Mouse (Mus musculus) mature B cell (primary cell): ENCODE data around the gene Nrg4.
"Not testable (repeated sequence)": the region's sequence is repeated elsewhere in the genome, so short reads cannot be mapped to it uniquely, and the experiment has no call there.

Source experiments
- in situ Hi-C: fragments of 300-500 bp; cut with MboI; formaldehyde crosslinking; loops from 2 replicates; pipeline ENCODE4 v1.14.3; 2019

The Nrg4 gene

DNA sequence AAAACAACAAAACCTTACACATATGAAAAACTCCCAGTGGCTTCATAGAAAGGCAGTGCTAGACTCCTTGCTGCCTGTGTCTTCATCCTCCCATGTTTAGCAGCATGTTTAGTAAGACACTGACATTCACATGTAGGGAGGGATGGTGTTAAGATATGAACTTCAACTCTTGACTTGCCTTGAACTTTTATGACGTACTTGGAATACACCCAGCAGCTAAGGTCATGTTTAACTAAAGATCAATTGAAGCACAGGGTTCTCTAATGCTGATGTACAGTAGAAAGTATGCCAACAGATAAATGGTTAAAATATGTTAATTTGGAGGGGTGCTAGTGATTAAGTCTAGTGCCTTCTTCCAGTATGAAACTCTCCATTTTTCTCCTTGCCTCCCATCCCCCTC is 4.0 kb downstream of the Nrg4 start:
- in situ Hi-C loops, result no loop called here

GRCm38 (mm10) chr9:55313619-55314261 is 12.9 kb downstream of the Nrg4 start:
- in situ Hi-C loops, result no loop called here

DNA sequence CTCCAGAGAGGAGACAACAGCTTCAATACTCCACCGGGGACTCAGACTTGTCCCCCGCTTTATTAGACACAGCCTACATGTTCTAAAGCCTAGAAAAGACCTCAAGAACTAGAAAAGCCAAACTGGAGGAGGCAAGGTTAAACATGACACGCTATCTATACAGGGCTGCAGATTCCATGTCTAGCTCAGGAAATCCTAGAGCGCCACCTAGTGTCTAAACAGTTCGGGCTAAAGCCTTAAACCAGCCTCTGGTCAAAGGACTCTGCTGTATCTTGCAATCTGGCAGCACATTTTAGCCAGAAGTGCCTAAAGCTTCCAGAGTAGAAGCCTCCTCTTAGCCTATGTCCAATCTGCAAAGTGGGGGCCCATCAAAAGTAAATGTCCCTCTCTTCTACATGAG is 15.1 kb downstream of the Nrg4 start:
- in situ Hi-C loops, result no loop called here

GRCm38 (mm10) chr9:55308455-55308854 is 18.2 kb downstream of the Nrg4 start:
- in situ Hi-C loops, result no loop called here

DNA sequence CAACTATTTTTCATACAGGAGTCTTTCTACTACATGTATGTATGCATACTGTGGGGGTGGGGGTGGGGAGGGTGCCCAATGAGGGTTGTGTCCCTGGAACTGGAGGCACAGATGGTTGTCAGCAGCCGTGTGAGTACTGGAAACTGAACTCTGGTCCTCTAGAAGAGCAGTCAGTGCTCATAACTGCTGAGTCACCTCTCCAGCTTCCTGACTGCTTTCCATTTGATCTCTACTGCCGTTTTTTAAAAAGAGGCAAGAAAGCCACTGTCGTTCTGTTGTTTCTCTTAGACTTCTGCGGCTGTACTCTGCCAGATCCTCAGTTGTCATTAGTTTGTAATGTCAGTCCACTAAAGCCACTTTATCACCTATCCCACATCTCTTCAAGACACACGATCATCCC is 19.1 kb downstream of the Nrg4 start:
- in situ Hi-C loops, result no loop called here

GRCm38 (mm10) chr9:55307066-55307465 is 19.6 kb downstream of the Nrg4 start:
- in situ Hi-C loops, result no loop called here

DNA sequence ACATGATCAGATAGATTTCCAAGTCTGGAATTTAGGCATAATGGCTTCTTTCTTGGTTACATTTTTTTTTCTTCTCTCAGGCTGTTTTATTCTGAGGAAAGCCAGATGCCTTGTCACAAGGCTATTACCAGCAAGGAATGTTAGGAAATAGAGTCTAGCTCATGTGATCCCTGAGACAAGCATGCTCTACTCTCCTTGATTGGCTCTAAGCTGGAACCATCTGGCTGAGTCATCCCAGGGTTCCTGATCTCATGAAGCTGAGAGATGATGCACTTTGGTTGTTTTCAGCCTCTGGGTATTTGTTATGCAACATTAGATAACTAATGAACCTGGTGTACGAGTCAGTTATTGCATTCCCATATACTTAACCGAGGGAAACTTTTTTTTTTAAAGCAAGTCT is 30.4 kb downstream of the Nrg4 start:
- in situ Hi-C loops, result no loop called here

- in situ Hi-C loops, result no loop called here
Measured at GRCm38 (mm10) chr9:55291966-55292365, 34.7 kb downstream of the Nrg4 start.

- in situ Hi-C loops, result no loop called here
Measured at GRCm38 (mm10) chr9:55289475-55290198, 37.0 kb downstream of the Nrg4 start.

- in situ Hi-C loops, result no loop called here
Measured at GRCm38 (mm10) chr9:55285197-55285596, 41.4 kb downstream of the Nrg4 start.

- in situ Hi-C loops, result no loop called here
Measured at GRCm38 (mm10) chr9:55283516-55283915, 43.1 kb downstream of the Nrg4 start.

DNA sequence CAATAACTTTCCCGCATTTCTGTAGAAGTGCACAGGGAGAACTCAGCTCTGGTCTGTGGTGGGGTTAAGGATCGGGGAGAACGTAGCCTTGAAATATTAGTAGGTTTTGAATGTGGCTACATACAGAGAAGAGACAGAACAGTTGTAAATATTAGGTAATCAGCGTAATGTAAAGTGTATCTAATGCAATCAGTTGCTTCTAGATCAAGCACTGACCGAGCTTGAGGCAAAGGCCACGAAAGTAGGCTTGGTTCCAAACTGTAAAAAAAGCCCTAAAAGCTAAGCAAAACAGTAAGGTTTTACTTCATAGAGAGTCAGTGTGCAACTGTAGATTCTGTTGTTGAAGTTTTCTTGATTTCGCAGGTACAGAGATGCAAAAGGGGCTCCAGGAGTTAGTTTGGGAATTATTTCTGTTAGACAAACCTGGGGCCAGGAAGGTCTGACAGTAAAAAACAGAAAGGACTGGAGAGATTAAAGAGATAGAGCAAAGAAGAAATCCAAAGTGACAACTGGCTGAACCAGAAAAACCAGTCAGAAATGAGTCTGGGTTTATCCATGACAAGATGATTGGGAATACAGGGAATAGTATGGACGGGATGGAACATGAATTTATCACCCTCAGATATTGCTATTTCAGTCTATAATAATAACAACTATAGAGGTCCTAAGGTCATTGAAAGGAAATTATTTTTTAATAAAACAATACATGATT is 47.4 kb downstream of the Nrg4 start:
- in situ Hi-C loops, result no loop called here

DNA sequence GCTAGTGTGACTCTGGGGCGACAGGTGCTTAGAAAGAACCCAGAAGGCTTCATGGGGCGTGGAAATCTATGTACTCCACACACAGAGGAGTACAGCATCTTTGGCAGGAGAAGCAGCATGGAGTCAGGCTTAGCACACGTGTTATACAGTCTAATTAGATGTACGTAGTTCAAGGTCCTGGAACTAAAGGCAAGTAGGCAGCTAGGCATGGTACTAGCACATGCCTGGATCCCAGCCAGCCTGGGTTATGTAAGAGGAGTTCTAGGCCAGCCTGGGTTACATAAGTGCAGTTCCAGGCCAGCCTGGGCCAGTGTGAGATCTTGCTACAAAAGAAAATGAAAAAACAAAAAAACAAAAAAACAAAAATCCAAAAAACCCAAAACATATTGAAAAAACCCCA is 49.1 kb downstream of the Nrg4 start:
- in situ Hi-C loops, result no loop called here

- in situ Hi-C loops, result no loop called here
Measured at GRCm38 (mm10) chr9:55273906-55274305, 52.7 kb downstream of the Nrg4 start.

DNA sequence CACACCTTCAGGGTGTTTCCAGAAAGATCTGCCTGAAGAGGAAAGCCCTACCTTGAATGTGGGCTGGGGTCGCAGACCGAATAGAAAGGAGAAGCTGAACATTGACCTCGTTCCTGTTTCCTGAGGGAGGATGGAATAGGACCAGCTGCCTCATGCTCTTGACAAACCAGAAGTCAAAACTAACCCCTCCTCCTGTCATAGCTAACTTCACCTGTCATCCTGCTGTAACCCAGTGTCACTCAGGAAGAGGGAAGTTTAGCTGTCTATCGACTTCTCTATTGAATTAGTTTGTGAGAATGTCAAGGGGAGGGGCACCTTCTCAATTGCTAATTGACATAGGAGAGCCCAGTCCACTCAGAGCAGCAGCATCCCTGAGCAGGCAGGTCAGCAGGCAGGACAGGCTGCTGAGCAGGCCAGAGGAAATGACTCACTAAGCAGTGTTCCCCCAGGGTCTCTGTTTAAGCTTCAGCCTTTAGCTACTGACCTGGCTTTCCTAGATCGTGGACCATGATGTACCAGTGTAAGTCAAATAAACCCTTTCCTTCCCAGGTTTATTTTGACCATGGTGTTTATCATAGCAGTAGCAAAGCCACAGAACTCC is 54.6 kb downstream of the Nrg4 start:
- in situ Hi-C loops, result no loop called here

DNA sequence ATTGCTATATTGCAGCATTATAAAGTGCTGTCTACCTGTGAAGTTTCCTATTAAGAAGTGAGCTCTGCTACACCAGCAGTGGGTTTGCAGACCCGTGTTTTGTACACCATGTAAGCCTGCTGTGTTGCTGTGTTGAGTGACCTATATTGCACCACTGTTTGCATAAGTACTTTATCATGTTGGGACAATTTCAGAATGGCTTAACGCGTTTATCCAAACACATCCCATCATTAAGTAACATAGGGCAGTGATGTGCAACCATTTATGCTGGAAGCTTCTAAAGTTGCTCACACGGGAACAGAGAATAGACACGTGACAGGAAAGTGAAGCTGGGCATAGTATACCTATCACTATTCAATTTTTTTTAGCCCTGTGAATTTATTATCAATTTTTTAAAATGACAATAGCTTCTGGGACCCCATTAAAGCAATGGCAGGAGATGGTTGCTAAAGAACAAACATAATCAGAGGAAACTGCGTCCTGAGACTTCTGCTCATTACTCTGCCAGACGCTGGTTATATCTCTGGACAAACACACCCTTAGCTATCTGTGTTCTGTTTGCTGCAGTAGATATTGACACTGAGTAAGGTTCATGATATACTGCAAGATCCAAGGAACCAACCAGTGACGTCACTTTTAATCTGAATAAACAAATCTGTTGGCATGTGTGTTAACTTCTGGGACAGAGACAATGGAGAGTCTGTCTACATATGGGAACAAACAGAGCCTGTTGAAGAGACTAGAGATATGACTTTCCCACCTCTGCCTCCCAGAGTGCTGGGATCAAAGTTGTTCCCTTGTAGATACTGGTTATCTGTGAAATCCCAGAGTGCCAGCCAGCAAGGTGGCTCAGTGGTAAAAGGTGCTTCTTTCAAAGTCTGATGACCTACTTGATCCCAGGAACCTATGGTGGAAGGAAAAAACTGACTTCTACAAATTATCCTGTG is 62.0 kb downstream of the Nrg4 start:
- in situ Hi-C loops, result no loop called here

DNA sequence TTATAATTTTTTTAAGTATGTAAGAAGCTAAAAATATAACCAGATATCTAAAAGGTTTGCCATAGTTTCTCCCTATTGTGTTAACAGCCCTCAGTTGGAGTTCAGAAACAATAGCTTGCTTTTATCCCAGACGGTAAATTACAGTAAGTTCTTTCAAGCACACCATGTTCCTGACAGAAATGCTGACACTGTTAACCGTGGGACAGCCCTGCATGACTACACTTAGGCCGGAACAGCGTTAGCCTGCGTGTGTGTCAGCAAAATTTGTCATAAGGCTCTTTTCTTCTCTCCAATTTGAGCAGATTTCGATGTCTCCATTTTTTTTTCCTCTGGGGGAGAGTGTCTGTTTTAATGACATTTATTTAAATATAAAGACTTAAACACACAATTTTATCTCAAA is 66.9 kb downstream of the Nrg4 start:
- in situ Hi-C loops, result no loop called here

- in situ Hi-C loops, result no loop called here
Measured at GRCm38 (mm10) chr9:55257105-55257504, 69.5 kb downstream of the Nrg4 start.

DNA sequence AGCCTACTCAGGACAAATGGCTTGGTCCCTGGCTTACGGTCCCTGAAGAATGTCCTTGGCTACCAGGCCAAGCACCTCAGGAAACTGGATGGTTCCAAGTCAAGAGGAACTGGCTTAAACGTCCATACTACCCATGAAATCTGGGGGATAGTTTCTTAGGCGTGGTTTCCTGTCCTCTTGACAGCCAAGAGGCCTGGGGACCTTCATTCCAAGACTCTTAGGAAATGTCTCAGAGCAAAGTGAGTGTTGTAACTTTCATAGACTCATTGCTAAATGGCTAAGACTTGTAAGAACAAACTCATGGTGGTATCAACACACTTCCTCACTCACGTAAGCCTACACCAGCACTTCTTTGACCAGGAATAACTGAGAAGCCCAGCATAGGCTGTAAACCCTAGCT is 71.0 kb downstream of the Nrg4 start:
- in situ Hi-C loops, result no loop called here

GRCm38 (mm10) chr9:55255056-55255455 is 71.6 kb downstream of the Nrg4 start:
- in situ Hi-C loops, result no loop called here

DNA sequence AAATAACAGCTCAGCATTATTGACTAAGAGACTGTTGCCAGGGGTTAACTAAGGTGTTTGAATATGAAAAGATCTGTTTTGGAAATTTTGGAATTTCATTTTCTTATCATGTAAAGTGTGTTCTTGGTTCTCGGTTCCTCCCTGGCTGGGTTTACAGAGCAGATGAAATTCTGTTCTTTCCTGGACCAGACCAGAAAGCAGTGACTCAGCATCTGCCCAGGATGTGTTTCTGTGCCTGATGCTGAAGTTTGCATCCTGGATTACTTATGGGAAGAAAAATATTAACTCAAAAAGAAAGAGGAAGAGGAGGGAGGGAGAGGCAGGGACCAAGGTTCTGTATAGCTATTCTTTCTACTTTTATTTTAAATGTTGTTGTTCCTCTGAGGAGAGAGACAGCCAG is 72.8 kb downstream of the Nrg4 start:
- in situ Hi-C loops, result no loop called here

GRCm38 (mm10) chr9:55252097-55252496 is 74.5 kb downstream of the Nrg4 start:
- in situ Hi-C loops, result not testable (repeated sequence)
